8 mouse cellular contexts compared by ENCODE assay signal in genomic region chr5:100038714-100039601, GRCm38 (mm10). TPM values are rescaled to one million over a fixed set of nuclear protein-coding genes. Genes with fewer than 3 reads are reported as not detected.
DNase-seq lines count a peak whose midpoint lies in the region; ATAC-seq and TF ChIP-seq lines count a peak whose summit lies in the region.

No protein-coding gene starts in this region.

- H3K4me3 ChIP-seq in bone marrow macrophage, adult 2 months (ENCODE audit: insufficient read depth, low read length) = peak overlapping the region; percentile 99
- H3K4me3 ChIP-seq in embryonic facial prominence, embryonic 15.5 days (replicated peaks) = peak overlapping the region; percentile 98
- H3K4me3 ChIP-seq in kidney, embryonic 14.5 days (ENCODE audit: low read length) = peak overlapping the region; percentile 96
- peak overlapping the region; percentile 69 for H3K4me3 ChIP-seq in limb, embryonic 14.5 days (replicated peaks; ENCODE audit: low read length)
- H3K4me3 ChIP-seq in midbrain, embryonic 16.5 days (ENCODE audit: low read depth, low read length) = peak overlapping the region; percentile 90
- H3K4me3 ChIP-seq in spleen, adult 2 months (ENCODE audit: extremely low read depth, insufficient read depth, insufficient read length) = peak overlapping the region; percentile 99

- WGBS in embryonic facial prominence, embryonic 15.5 days = under 1% methylated on average over 98 of the region's 113 CpGs
- under 1% methylated on average over 99 of the region's 113 CpGs for WGBS in kidney, embryonic 14.5 days
- WGBS in limb, embryonic 14.5 days = 0% methylated on average over 56 of the region's 113 CpGs
- under 1% methylated on average over 95 of the region's 113 CpGs for WGBS in midbrain, embryonic 16.5 days
- under 1% methylated on average over 108 of the region's 113 CpGs for WGBS in spleen, adult 2 months

- peak; percentile 94 for DNase-seq in A20 (ENCODE audit: low read depth, low spot score)
- DNase-seq in heart, adult 9 months (ENCODE audit: low spot score in 2 of 2) = peak; percentile 93 to 95
- peak; percentile 89 for DNase-seq in limb, embryonic 14.5 days (ENCODE audit: low spot score)
- peak; percentile 87 to 96 for DNase-seq in spleen, adult 2 months (ENCODE audit: low read depth in 1 of 2, low spot score in 2 of 2)

- TF ChIP-seq POLR2A in bone marrow macrophage, adult 2 months (IDR thresholded peaks at IDR 0.05; ENCODE audit: borderline replicate concordance, low read depth, low read length) = peak; percentile 41; the same call in 1 of the 2 replicates
- no peak; the same call in 1 of the 2 replicates for TF ChIP-seq POLR2A in limb, embryonic 14.5 days (IDR thresholded peaks at IDR 0.05; ENCODE audit: borderline replicate concordance, extremely low read depth, insufficient read depth, insufficient read length)
- TF ChIP-seq POLR2A in spleen, adult 2 months (IDR thresholded peaks at IDR 0.05; ENCODE audit: low read depth, low read length) = peak; percentile 27

- peak overlapping the region; percentile 98 for H3K9ac ChIP-seq in embryonic facial prominence, embryonic 15.5 days
- peak overlapping the region; percentile 98 for H3K9ac ChIP-seq in kidney, embryonic 14.5 days (ENCODE audit: low read depth, low read length)
- H3K9ac ChIP-seq in limb, embryonic 14.5 days (ENCODE audit: low read depth, low read length, severe bottlenecking) = peak overlapping the region; percentile 99
- H3K9ac ChIP-seq in midbrain, embryonic 16.5 days (ENCODE audit: low read depth, low read length) = peak overlapping the region; percentile 98

- no peaks in the 10 kb centered on the region for H3K9me3 ChIP-seq in embryonic facial prominence, embryonic 15.5 days (replicated peaks)
- no peaks in the 10 kb centered on the region for H3K9me3 ChIP-seq in kidney, embryonic 14.5 days (ENCODE audit: control insufficient read depth, low read length)
- H3K9me3 ChIP-seq in limb, embryonic 14.5 days (ENCODE audit: control insufficient read depth, low read length) = no peaks in the 10 kb centered on the region
- H3K9me3 ChIP-seq in midbrain, embryonic 16.5 days (replicated peaks; ENCODE audit: control insufficient read depth, low read length, poor library complexity, severe bottlenecking) = no peaks in the 10 kb centered on the region

- peak overlapping the region; percentile 89 for H3K27ac ChIP-seq in bone marrow macrophage, adult 2 months (ENCODE audit: insufficient read depth, low read depth, low read length)
- peak overlapping the region; percentile 99 for H3K27ac ChIP-seq in embryonic facial prominence, embryonic 15.5 days (replicated peaks)
- H3K27ac ChIP-seq in kidney, embryonic 14.5 days (ENCODE audit: low read depth, low read length) = peak overlapping the region; percentile 99
- H3K27ac ChIP-seq in limb, embryonic 14.5 days (replicated peaks; ENCODE audit: low read depth, low read length) = peak overlapping the region; percentile 95
- peak overlapping the region; percentile 100 for H3K27ac ChIP-seq in midbrain, embryonic 16.5 days (ENCODE audit: low read length)
- H3K27ac ChIP-seq in spleen, adult 2 months (ENCODE audit: insufficient read depth, low read length) = peak overlapping the region; percentile 97

- no peaks in the 10 kb centered on the region for H3K27me3 ChIP-seq in embryonic facial prominence, embryonic 15.5 days
- no peaks in the 10 kb centered on the region for H3K27me3 ChIP-seq in kidney, embryonic 14.5 days (ENCODE audit: control insufficient read depth, insufficient read depth, low read length)
- no peaks in the 10 kb centered on the region for H3K27me3 ChIP-seq in limb, embryonic 14.5 days (ENCODE audit: control insufficient read depth, insufficient read depth, low read length)
- no peaks in the 10 kb centered on the region for H3K27me3 ChIP-seq in midbrain, embryonic 16.5 days (ENCODE audit: control insufficient read depth, insufficient read depth, low read depth, low read length)
- H3K27me3 ChIP-seq in spleen, adult 2 months (ENCODE audit: control insufficient read depth, insufficient read depth, low read length) = no peaks in the 10 kb centered on the region

- TF ChIP-seq CTCF in bone marrow macrophage, adult 2 months (IDR thresholded peaks at IDR 0.05; ENCODE audit: low read depth, low read length) = no peak
- TF ChIP-seq CTCF in spleen, adult 2 months (IDR thresholded peaks at IDR 0.05; ENCODE audit: extremely low read depth, insufficient read depth, insufficient read length, insufficient replicate concordance) = peak; percentile 94

- peak overlapping the region; percentile 83 for H3K4me2 ChIP-seq in embryonic facial prominence, embryonic 15.5 days (replicated peaks)
- H3K4me2 ChIP-seq in kidney, embryonic 14.5 days (replicated peaks; ENCODE audit: low read depth, low read length) = peak overlapping the region; percentile 87
- peak overlapping the region; percentile 94 for H3K4me2 ChIP-seq in limb, embryonic 14.5 days (replicated peaks; ENCODE audit: low read depth, low read length, severe bottlenecking)
- H3K4me2 ChIP-seq in midbrain, embryonic 16.5 days (ENCODE audit: low read length) = peak overlapping the region; percentile 65

- peaks cover 15% of the 10 kb centered on the region for H3K4me1 ChIP-seq in bone marrow macrophage, adult 2 months (ENCODE audit: control insufficient read depth, insufficient read depth, low read length)
- H3K4me1 ChIP-seq in embryonic facial prominence, embryonic 15.5 days = peaks cover 32% of the 10 kb centered on the region
- H3K4me1 ChIP-seq in kidney, embryonic 14.5 days (ENCODE audit: control insufficient read depth, insufficient read depth, low read length) = peaks cover 5% of the 10 kb centered on the region; the same call in 1 of the 2 replicates
- H3K4me1 ChIP-seq in limb, embryonic 14.5 days (ENCODE audit: control insufficient read depth, insufficient read depth, low read length) = peaks cover 16% of the 10 kb centered on the region
- H3K4me1 ChIP-seq in midbrain, embryonic 16.5 days (ENCODE audit: control insufficient read depth, insufficient read depth, low read length) = peaks cover 36% of the 10 kb centered on the region
- H3K4me1 ChIP-seq in spleen, adult 2 months (ENCODE audit: control insufficient read depth, insufficient read depth, insufficient read length) = peaks cover 11% of the 10 kb centered on the region

- peak; percentile 84 for ATAC-seq in embryonic facial prominence, embryonic 15.5 days (ENCODE audit: insufficient number of reproducible peaks, low FRiP score, low TSS enrichment, low read depth)
- ATAC-seq in kidney, embryonic 14.5 days (ENCODE audit: low FRiP score, low TSS enrichment) = peak; percentile 81
- ATAC-seq in limb, embryonic 14.5 days (ENCODE audit: low FRiP score, low read depth) = peak; percentile 73
- ATAC-seq in midbrain, embryonic 16.5 days = peak; percentile 78

- peaks cover 16% of the 10 kb centered on the region for H3K36me3 ChIP-seq in embryonic facial prominence, embryonic 15.5 days
- H3K36me3 ChIP-seq in kidney, embryonic 14.5 days (ENCODE audit: control insufficient read depth, insufficient read depth, low read length) = peaks cover 35% of the 10 kb centered on the region
- peaks cover 37% of the 10 kb centered on the region for H3K36me3 ChIP-seq in limb, embryonic 14.5 days (ENCODE audit: control insufficient read depth, insufficient read depth, low read length)
- H3K36me3 ChIP-seq in midbrain, embryonic 16.5 days (ENCODE audit: control insufficient read depth, insufficient read depth, low read length) = no peaks in the 10 kb centered on the region
- H3K36me3 ChIP-seq in spleen, adult 2 months (ENCODE audit: control insufficient read depth, insufficient read depth, low read length) = peaks cover 12% of the 10 kb centered on the region

RNA-seq across cellular contexts. Expression of gene Hnrnpdl, which starts 0.5 kb away (rescaled TPM):
- polyA plus RNA-seq in bone marrow macrophage, adult 2 months (2012; ENCODE audit: insufficient read depth, insufficient read length, missing spikeins) = 130 and 144 TPM in 2 replicates
- 149 and 152 TPM in 2 replicates for polyA plus RNA-seq in embryonic facial prominence, embryonic 15.5 days (2015; fragmentation: Nextera tagmentation; extraction: Ambion mirVana)
- 205 and 217 TPM in 2 replicates for polyA plus RNA-seq in kidney, embryonic 14.5 days (2014; fragmentation: Nextera tagmentation; extraction: Ambion mirVana)
- 420 and 454 TPM in 2 replicates for polyA plus RNA-seq in limb, embryonic 14.5 days (2012; rRNA removed)
- 184 and 200 TPM in 2 replicates for polyA plus RNA-seq in limb, embryonic 14.5 days (2014; fragmentation: Nextera tagmentation; extraction: Ambion mirVana)
- 199 and 210 TPM in 2 replicates for polyA plus RNA-seq in midbrain, embryonic 16.5 days (2015; fragmentation: Nextera tagmentation; extraction: Ambion mirVana)
- polyA plus RNA-seq in spleen, adult 2 months (2012; rRNA removed) = 67.7 and 74.8 TPM in 2 replicates

RNA-seq across cellular contexts. Expression of gene Enoph1, which starts 0.8 kb away (rescaled TPM):
- 14.4 and 16.2 TPM in 2 replicates for polyA plus RNA-seq in bone marrow macrophage, adult 2 months (2012; ENCODE audit: insufficient read depth, insufficient read length, missing spikeins)
- polyA plus RNA-seq in embryonic facial prominence, embryonic 15.5 days (2015; fragmentation: Nextera tagmentation; extraction: Ambion mirVana) = 41.5 and 41.9 TPM in 2 replicates
- 42.6 and 51.8 TPM in 2 replicates for polyA plus RNA-seq in kidney, embryonic 14.5 days (2014; fragmentation: Nextera tagmentation; extraction: Ambion mirVana)
- 50.5 and 52.1 TPM in 2 replicates for polyA plus RNA-seq in limb, embryonic 14.5 days (2012; rRNA removed)
- 39.1 and 42.8 TPM in 2 replicates for polyA plus RNA-seq in limb, embryonic 14.5 days (2014; fragmentation: Nextera tagmentation; extraction: Ambion mirVana)
- 57.4 and 61.3 TPM in 2 replicates for polyA plus RNA-seq in midbrain, embryonic 16.5 days (2015; fragmentation: Nextera tagmentation; extraction: Ambion mirVana)
- polyA plus RNA-seq in spleen, adult 2 months (2012; rRNA removed) = 20.6 and 24.6 TPM in 2 replicates

Comparison
In these comparisons a context has a peak if more than half of its experiments do, and no peak if none do; other contexts are left out.
1. Peak in every context shown above with its lines: DNase-seq, ATAC-seq, H3K4me3 ChIP-seq and H3K27ac ChIP-seq.